Mouse (Mus musculus): Measurements from ENCODE around the gene Klhl35.

- TF ChIP-seq POLR2A (IDR thresholded peaks at IDR 0.05; ENCODE audit: insufficient read length, low read depth) (no peak), REST (IDR thresholded peaks at IDR 0.05; ENCODE audit: insufficient read depth, insufficient read length) (no peak), E2F4 (IDR thresholded peaks at IDR 0.05; ENCODE audit: insufficient read depth) (no peak), MAX (IDR thresholded peaks at IDR 0.05; ENCODE audit: low read depth) (no peak), TCF12 (IDR thresholded peaks at IDR 0.05; ENCODE audit: insufficient read depth, poor library complexity, severe bottlenecking) (no peak), MYOG (IDR thresholded peaks at IDR 0.05; ENCODE audit: control insufficient read depth in 1 of 3, insufficient read depth in 1 of 3, insufficient read length in 2 of 3, low read depth in 2 of 3) (no peak), POLR2AphosphoS2 (IDR thresholded peaks at IDR 0.05; ENCODE audit: insufficient read length, low read depth) (no peak), USF1 (IDR thresholded peaks at IDR 0.05; ENCODE audit: low read depth) (no peak), MYOD1 (IDR thresholded peaks at IDR 0.05; ENCODE audit: control insufficient read depth in 1 of 3, insufficient read length in 2 of 3, low read depth in 2 of 3) (no peak), SRF (IDR thresholded peaks at IDR 0.05; ENCODE audit: control insufficient read depth, insufficient read length, low read depth) (no peak)
These were observed 50.4 kb downstream of the Klhl35 start for GRCm38 (mm10) chr7:99516092-99516813.

Data from myocyte (in vitro differentiated cells).